Mouse (Mus musculus): ENCODE measurements around the gene Stx4a. TPM values are rescaled to one million over a fixed set of nuclear protein-coding genes. Genes with fewer than 3 reads are reported as not detected.
A peak's percentile ranks its signal among the peaks of the same experiment; 100 is the strongest.
"Not testable (repeated sequence)": the region's sequence is repeated elsewhere in the genome, so short reads cannot be mapped to it uniquely, and the experiment has no call there.

Stx4a gene
- polyA plus RNA-seq, 1 experiment from 2014 or later, result 24.6 TPM

GRCm38 (mm10) chr7:127817053-127817452 lies 7.0 kb upstream of the Stx4a start:
- no peak for DNase-seq (ENCODE audit: extremely low spot score, low spot score)
- WGBS, result 88% methylated on average over 7 of the region's 7 CpGs
- H3K4me3 ChIP-seq, result no peak overlapping the region
- no peak overlapping the region for H3K27ac ChIP-seq
- peaks cover 22% of the 10 kb centered on the region for H3K4me1 ChIP-seq
- peaks cover 35% of the 10 kb centered on the region for H3K36me3 ChIP-seq (replicated peaks)
- H3K27me3 ChIP-seq (ENCODE audit: poor library complexity, severe bottlenecking), result no peaks in the 10 kb centered on the region
- H3K9me3 ChIP-seq, result no peaks in the 10 kb centered on the region

- Histone ChIP-seq H3K36me3 (replicated peaks) (peaks cover 30% of the 10 kb centered on the region), H3K4me1 (peaks cover 26% of the 10 kb centered on the region), H3K9me3 (no peaks in the 10 kb centered on the region), H3K27me3 (ENCODE audit: poor library complexity, severe bottlenecking) (no peaks in the 10 kb centered on the region), H3K4me3 (no peak overlapping the region), H3K27ac (no peak overlapping the region)
- 92% methylated on average over 5 of the region's 5 CpGs for WGBS
- DNase-seq (ENCODE audit: extremely low spot score, low spot score), result no peak
These were observed 6.3 kb upstream of the Stx4a start for GRCm38 (mm10) chr7:127817776-127818175.

DNA sequence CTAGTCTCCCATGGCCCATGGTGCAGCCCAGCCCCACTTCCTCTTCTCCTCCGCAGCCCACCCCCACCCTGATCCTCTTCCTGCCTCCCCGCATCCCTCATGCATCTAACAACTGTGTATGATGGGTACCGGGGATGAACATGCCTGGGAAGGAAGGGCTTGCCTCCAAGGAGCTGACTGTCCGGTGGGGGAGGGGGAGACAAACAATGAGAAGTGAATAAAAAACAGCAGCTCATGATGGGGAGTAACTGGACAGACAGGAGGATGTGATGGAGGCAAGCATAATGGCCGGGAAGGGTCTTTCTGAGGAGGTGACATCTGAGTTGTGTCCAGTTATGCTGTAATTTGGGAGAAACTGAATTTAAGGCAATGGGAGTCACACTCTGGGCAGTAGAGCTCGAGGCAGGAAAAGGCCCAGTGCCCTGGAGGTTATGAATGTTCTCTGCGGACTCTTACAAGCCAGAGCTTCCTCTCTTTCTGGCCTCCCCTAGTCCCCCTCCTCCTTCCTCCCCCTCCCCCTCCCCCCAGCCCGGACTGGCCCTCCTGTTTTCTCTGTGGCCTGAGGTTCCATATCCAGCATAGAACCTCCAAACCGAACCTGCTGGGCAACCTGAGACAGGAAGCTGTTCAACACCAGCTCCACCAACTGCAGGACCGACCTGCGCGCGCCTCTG lies 3.1 kb upstream of the Stx4a start:
- Histone ChIP-seq H3K4me3 (no peak overlapping the region), H3K36me3 (replicated peaks) (peaks cover 6% of the 10 kb centered on the region; the same call in 1 of the 2 replicates), H3K4me1 (peaks cover 49% of the 10 kb centered on the region), H3K27ac (0 out of 2 replicates have a peak overlapping the region, but pooled peaks have one; percentile 4), H3K27me3 (ENCODE audit: poor library complexity, severe bottlenecking) (no peaks in the 10 kb centered on the region), H3K9me3 (no peaks in the 10 kb centered on the region)
- WGBS, result 76% methylated on average over 13 of the region's 13 CpGs
- DNase-seq (ENCODE audit: extremely low spot score, low spot score), result no peak

GRCm38 (mm10) chr7:127822494-127822893 lies 1.6 kb upstream of the Stx4a start:
- Histone ChIP-seq H3K36me3 (replicated peaks) (peaks cover 5% of the 10 kb centered on the region; the same call in 1 of the 2 replicates), H3K4me3 (no peak overlapping the region), H3K9me3 (no peaks in the 10 kb centered on the region), H3K27me3 (ENCODE audit: poor library complexity, severe bottlenecking) (no peaks in the 10 kb centered on the region), H3K4me1 (peaks cover 44% of the 10 kb centered on the region), H3K27ac (no peak overlapping the region)
- 92% methylated on average over 3 of the region's 3 CpGs for WGBS
- no peak for DNase-seq (ENCODE audit: extremely low spot score, low spot score)

DNA sequence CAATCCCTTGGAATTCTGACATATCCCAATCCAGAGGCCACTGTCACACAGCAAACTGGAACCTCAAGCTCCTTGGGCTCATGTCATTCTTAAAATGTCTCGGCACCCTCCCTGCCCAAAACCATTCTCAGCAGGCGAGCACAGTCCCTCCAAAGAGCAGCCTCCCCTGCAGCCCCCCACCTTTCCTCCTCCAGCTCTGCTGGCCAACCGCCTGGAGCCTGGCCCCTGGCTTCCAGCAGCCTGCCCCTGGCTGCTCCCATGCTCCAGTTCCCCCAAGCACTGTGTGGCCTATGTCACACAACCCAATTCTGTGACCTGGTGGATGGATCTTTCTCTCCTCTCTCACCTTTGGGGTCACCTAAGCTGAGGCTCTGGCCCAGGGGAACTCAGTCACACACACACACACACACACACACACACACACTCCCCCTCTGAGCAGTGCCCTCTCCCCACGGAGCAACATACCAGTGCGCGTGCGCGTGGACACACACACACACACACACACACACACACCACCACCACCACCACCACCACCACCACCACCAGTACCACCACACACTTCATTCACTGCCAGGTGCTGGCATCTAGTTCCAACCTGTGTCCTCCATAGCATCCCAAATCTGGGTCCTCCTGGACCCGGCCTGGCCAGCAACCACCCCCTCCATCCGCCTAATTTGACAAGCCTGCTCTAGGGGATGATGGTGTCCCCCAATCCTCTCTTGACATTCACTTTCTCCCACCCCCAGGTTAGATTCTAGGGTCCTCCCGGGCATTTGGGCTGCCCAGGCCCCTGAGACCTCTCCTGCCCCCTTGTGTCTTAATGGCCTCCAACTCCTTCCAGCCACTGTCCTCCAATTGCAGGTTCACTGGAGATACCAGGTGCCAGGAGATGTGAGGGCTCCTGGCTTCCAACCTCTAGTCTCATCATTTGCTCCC lies 590 bp upstream of the Stx4a start:
- Histone ChIP-seq H3K4me1 (peaks cover 44% of the 10 kb centered on the region), H3K27me3 (ENCODE audit: poor library complexity, severe bottlenecking) (no peaks in the 10 kb centered on the region), H3K27ac (peak overlapping the region; percentile 93), H3K9me3 (no peaks in the 10 kb centered on the region), H3K36me3 (replicated peaks) (no peaks in the 10 kb centered on the region), H3K4me3 (peak overlapping the region; percentile 87)
- 68% methylated on average over 11 of the region's 11 CpGs for WGBS
- no peak for DNase-seq (ENCODE audit: extremely low spot score, low spot score)

- no peaks in the 10 kb centered on the region for H3K4me1 ChIP-seq
- WGBS, result 83% methylated on average over 2 of the region's 2 CpGs
- DNase-seq (ENCODE audit: extremely low spot score, low spot score), result no peak
- H3K9me3 ChIP-seq, result no peaks in the 10 kb centered on the region
- no peaks in the 10 kb centered on the region for H3K36me3 ChIP-seq (replicated peaks)
- 0 out of 2 replicates have a peak, but pooled peaks cover 11% of the 10 kb centered on the region for H3K27me3 ChIP-seq (ENCODE audit: poor library complexity, severe bottlenecking)
- no peak overlapping the region for H3K27ac ChIP-seq
- H3K4me3 ChIP-seq, result no peak overlapping the region
These were observed 11.5 kb downstream of the Stx4a start for GRCm38 (mm10) chr7:127835550-127835949.

DNA sequence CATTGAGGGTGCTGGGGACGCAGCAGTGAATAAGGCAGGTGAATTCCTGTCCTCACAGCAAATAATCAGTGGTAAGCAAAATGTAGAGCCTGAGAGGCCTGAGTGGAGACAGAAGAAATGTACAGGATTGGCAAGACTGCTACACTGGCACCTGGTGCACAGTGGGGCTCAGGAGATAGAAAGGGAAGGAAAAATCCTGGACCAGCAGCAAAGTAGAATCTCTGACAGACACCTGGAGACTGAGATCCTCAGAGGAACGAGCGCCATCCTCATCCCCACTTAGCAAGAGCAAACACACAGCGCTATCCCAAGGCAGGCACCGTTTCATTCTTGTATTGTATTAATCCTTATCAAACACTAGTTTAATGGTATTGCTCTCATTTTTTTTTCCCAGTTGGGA lies 13.4 kb downstream of the Stx4a start:
- 96% methylated on average over 5 of the region's 5 CpGs for WGBS
- no peak for DNase-seq (ENCODE audit: extremely low spot score, low spot score)
- Histone ChIP-seq H3K27me3 (ENCODE audit: poor library complexity, severe bottlenecking) (0 out of 2 replicates have a peak, but pooled peaks cover 12% of the 10 kb centered on the region), H3K36me3 (replicated peaks) (no peaks in the 10 kb centered on the region), H3K4me1 (peaks cover 15% of the 10 kb centered on the region), H3K27ac (no peak overlapping the region), H3K9me3 (no peaks in the 10 kb centered on the region), H3K4me3 (no peak overlapping the region)

DNA sequence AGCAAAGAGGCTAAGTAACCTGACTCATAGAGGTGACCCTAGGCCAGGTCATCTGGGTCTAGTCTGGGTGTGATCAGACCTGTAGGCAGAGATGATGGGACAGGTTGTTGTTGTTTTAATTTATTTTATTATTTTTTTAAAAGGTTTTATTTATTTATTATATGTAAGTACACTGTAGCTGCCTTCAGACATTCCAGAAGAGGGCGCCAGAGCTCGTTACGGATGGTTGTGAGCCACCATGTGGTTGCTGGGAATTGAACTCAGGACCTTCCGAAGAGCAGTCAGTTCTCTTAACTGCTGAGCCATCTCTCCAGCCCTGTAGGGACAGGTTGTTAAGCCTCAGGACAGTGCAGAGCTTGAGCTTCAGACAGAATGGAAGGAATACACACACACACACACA lies 13.8 kb downstream of the Stx4a start:
- Histone ChIP-seq H3K27me3 (ENCODE audit: poor library complexity, severe bottlenecking) (0 out of 2 replicates have a peak, but pooled peaks cover 12% of the 10 kb centered on the region), H3K4me1 (peaks cover 19% of the 10 kb centered on the region)
- H3K27ac ChIP-seq; H3K36me3 ChIP-seq (replicated peaks); H3K4me3 ChIP-seq; DNase-seq (ENCODE audit: extremely low spot score, low spot score); H3K9me3 ChIP-seq: not testable (repeated sequence)
- 86% methylated on average over 4 of the region's 4 CpGs for WGBS

GRCm38 (mm10) chr7:127840031-127840430 lies 15.9 kb downstream of the Stx4a start:
- DNase-seq (ENCODE audit: extremely low spot score, low spot score); H3K27ac ChIP-seq; H3K9me3 ChIP-seq; H3K4me3 ChIP-seq: not testable (repeated sequence)
- peaks cover 19% of the 10 kb centered on the region for H3K4me1 ChIP-seq
- 80% methylated on average over 2 of the region's 2 CpGs for WGBS
- H3K27me3 ChIP-seq (ENCODE audit: poor library complexity, severe bottlenecking), result 0 out of 2 replicates have a peak, but pooled peaks cover 12% of the 10 kb centered on the region
- H3K36me3 ChIP-seq (replicated peaks), result peaks cover 13% of the 10 kb centered on the region

GRCm38 (mm10) chr7:127840886-127841285 lies 16.8 kb downstream of the Stx4a start:
- H3K27me3 ChIP-seq (ENCODE audit: poor library complexity, severe bottlenecking), result 0 out of 2 replicates have a peak, but pooled peaks cover 12% of the 10 kb centered on the region
- no peaks in the 10 kb centered on the region for H3K9me3 ChIP-seq
- peak; percentile 19 for DNase-seq (ENCODE audit: extremely low spot score, low spot score)
- peaks cover 14% of the 10 kb centered on the region for H3K36me3 ChIP-seq (replicated peaks)
- H3K4me1 ChIP-seq, result peaks cover 19% of the 10 kb centered on the region
- H3K27ac ChIP-seq, result peak overlapping the region; percentile 87
- 6% methylated on average over 15 of the region's 15 CpGs for WGBS
- H3K4me3 ChIP-seq, result peak overlapping the region; percentile 86

GRCm38 (mm10) chr7:127841340-127842000 lies 17.4 kb downstream of the Stx4a start:
- peak; percentile 89 for DNase-seq (ENCODE audit: extremely low spot score, low spot score)
- peaks cover 20% of the 10 kb centered on the region for H3K36me3 ChIP-seq (replicated peaks)
- no peaks in the 10 kb centered on the region for H3K9me3 ChIP-seq
- peak overlapping the region; percentile 86 for H3K4me3 ChIP-seq
- peaks cover 19% of the 10 kb centered on the region for H3K4me1 ChIP-seq
- WGBS, result under 1% methylated on average over 46 of the region's 46 CpGs
- H3K27ac ChIP-seq, result peak overlapping the region; percentile 87
- H3K27me3 ChIP-seq (ENCODE audit: poor library complexity, severe bottlenecking), result 0 out of 2 replicates have a peak, but pooled peaks cover 12% of the 10 kb centered on the region

DNA sequence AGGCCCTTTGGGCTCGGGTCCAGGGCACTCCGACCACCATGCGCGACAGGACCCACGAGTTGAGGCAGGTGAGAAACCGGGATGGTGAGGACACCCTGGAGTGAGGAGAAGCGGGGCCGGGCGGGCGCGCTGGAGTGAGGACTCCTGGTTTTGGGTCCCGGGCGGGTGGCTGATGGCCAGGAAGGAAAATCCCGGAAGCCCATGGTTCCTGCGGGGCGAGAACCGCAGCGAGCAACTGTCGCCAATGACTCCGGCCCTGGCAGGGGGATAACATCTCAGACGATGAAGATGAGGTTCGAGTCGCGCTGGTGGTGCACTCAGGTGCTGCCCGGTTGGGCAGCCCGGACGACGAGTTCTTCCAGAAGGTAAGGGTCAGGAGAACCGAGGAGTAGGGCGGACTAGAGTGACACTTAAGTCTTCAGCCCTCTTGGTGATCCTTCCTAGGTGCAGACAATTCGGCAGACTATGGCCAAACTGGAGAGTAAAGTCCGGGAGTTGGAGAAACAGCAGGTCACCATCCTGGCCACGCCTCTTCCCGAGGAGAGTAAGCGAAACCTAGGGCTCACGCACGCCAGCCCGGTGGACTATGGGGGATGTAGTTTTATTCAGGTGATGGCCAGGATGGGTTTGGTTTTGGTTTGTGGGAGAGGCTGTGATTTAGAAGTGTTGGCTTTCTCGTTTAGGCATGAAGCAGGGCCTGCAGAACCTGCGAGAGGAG lies 18.1 kb downstream of the Stx4a start:
- peak overlapping the region; percentile 86 for H3K4me3 ChIP-seq
- peaks cover 19% of the 10 kb centered on the region for H3K4me1 ChIP-seq
- H3K27ac ChIP-seq, result peak overlapping the region; percentile 87
- DNase-seq (ENCODE audit: extremely low spot score, low spot score), result peak; percentile 75
- under 1% methylated on average over 40 of the region's 40 CpGs for WGBS
- H3K27me3 ChIP-seq (ENCODE audit: poor library complexity, severe bottlenecking), result 0 out of 2 replicates have a peak, but pooled peaks cover 12% of the 10 kb centered on the region
- no peaks in the 10 kb centered on the region for H3K9me3 ChIP-seq
- peaks cover 25% of the 10 kb centered on the region for H3K36me3 ChIP-seq (replicated peaks)
